Mouse (Mus musculus) heart, embryonic 11.5 days (tissue): ENCODE data around the gene 3830406C13Rik. TPM values are rescaled to one million over a fixed set of nuclear protein-coding genes. Genes with fewer than 3 reads are reported as not detected.
A peak's percentile ranks its signal among the peaks of the same experiment; 100 is the strongest.

Experiments used
- ATAC-seq: fragments of 200-750 bp; cut with Nextera tagmentation; replicated peaks from 2 replicates; pipeline ENCODE4 v1.8.0; 2017; ENCODE audit warnings: moderate library complexity; ENCODE audit not compliant: insufficient number of reproducible peaks, low FRiP score, low TSS enrichment
- H3K27ac ChIP-seq: fragments of 300-500 bp; sonication (generic); 2 replicates; pipeline ENCODE4 v1.5.1; 2014; ENCODE audit warnings: mild to moderate bottlenecking, low read depth, low read length
- H3K27me3 ChIP-seq: fragments of 300-500 bp; sonication (generic); 2 replicates; pipeline ENCODE4 v1.6.1; 2014; ENCODE audit warnings: mild to moderate bottlenecking, low read length, mixed read lengths; ENCODE audit not compliant: control insufficient read depth, insufficient read depth
- H3K36me3 ChIP-seq: fragments of 300-500 bp; sonication (generic); 2 replicates; pipeline ENCODE4 v1.6.1; 2014; ENCODE audit warnings: mild to moderate bottlenecking, low read length, moderate library complexity, mixed read lengths; ENCODE audit not compliant: control insufficient read depth, insufficient read depth
- H3K4me1 ChIP-seq: fragments of 300-500 bp; sonication (generic); 2 replicates; pipeline ENCODE4 v1.6.1; 2014; ENCODE audit warnings: low read length; ENCODE audit not compliant: control insufficient read depth, insufficient read depth
- H3K4me2 ChIP-seq: fragments of 300-500 bp; sonication (generic); 2 replicates; pipeline ENCODE4 v1.6.1; 2014; ENCODE audit warnings: mild to moderate bottlenecking, moderate library complexity
- H3K4me3 ChIP-seq: fragments of 300-500 bp; sonication (generic); 2 replicates; pipeline ENCODE4 v1.5.1; 2014; ENCODE audit warnings: low read depth, low read length
- H3K9ac ChIP-seq: fragments of 300-500 bp; sonication (generic); 2 replicates; pipeline ENCODE4 v1.6.1; 2014; ENCODE audit warnings: mild to moderate bottlenecking, low read depth, low read length, moderate library complexity
- H3K9me3 ChIP-seq: fragments of 300-500 bp; sonication (generic); replicated peaks from 2 replicates; pipeline ENCODE4 v1.6.1; 2016; ENCODE audit warnings: low read length; ENCODE audit not compliant: control insufficient read depth
- WGBS: fragments of 180-500 bp; shearing (Covaris S2); extraction: QIAGEN DNeasy Blood & Tissue Kit; methylation state at CpG from one replicate; pipeline ENCODE4 v1.1.7; 2014; ENCODE audit not compliant: insufficient replicate concordance; 5-methylcytosine and 5-hydroxymethylcytosine counted together
- polyA plus RNA-seq: library from polyadenylated mRNA; unstranded; fragments of >200 nt; fragmentation: Nextera tagmentation; extraction: Ambion mirVana; gene quantifications from 2 replicates; pipeline ENCODE4 v1.2.1, GENCODE M21; 2014

The 3830406C13Rik gene
- polyA plus RNA-seq, 1 experiment from 2014 or later = 25.4 TPM

GRCm38 (mm10) chr14:12300677-12301076 lies 16.7 kb downstream of the 3830406C13Rik start:
- Histone ChIP-seq H3K27ac (no peak overlapping the region), H3K4me2 (no peak overlapping the region), H3K36me3 (peaks cover 6% of the 10 kb centered on the region; the same call in 1 of the 2 replicates), H3K4me3 (no peak overlapping the region), H3K9ac (no peak overlapping the region), H3K4me1 (no peaks in the 10 kb centered on the region), H3K27me3 (no peaks in the 10 kb centered on the region), H3K9me3 (no peaks in the 10 kb centered on the region)
- no peak for ATAC-seq
- 67% methylated on average over 3 of the region's 3 CpGs for WGBS

DNA sequence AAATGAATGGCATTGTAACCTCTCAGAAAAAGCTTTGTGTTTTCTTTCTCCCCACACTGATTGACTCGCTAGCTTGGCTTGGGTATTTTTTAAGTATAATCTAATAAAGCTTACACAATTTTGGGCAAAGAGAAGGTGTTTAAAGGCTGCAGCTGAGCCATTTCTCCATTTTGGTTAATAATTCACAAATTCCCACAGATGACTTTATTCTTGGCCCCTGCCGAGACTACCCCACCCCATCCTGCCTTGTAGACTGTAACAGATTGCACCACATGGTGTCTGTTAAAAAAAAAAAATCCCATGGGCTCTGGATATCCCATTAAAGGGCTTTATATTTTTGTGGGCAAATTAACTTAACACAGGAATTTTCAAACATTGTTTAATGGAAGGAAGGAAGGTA lies 19.1 kb downstream of the 3830406C13Rik start:
- H3K4me1 ChIP-seq = no peaks in the 10 kb centered on the region
- WGBS = 79% methylated on average over 2 of the region's 2 CpGs
- H3K9ac ChIP-seq = no peak overlapping the region
- no peak overlapping the region for H3K27ac ChIP-seq
- H3K27me3 ChIP-seq = no peaks in the 10 kb centered on the region
- H3K9me3 ChIP-seq = no peaks in the 10 kb centered on the region
- no peak overlapping the region for H3K4me2 ChIP-seq
- no peak overlapping the region for H3K4me3 ChIP-seq
- ATAC-seq = no peak
- H3K36me3 ChIP-seq = peaks cover 6% of the 10 kb centered on the region; the same call in 1 of the 2 replicates

GRCm38 (mm10) chr14:12333622-12334021 lies 49.6 kb downstream of the 3830406C13Rik start:
- H3K4me1 ChIP-seq = no peaks in the 10 kb centered on the region
- no peak overlapping the region for H3K4me3 ChIP-seq
- no peak overlapping the region for H3K27ac ChIP-seq
- no peak for ATAC-seq
- WGBS = 69% methylated on average over 7 of the region's 7 CpGs
- H3K4me2 ChIP-seq = no peak overlapping the region
- no peaks in the 10 kb centered on the region for H3K36me3 ChIP-seq
- no peak overlapping the region for H3K9ac ChIP-seq
- H3K9me3 ChIP-seq = no peaks in the 10 kb centered on the region
- peaks cover 40% of the 10 kb centered on the region for H3K27me3 ChIP-seq

- ATAC-seq = no peak
- WGBS = 40% methylated on average over 7 of the region's 7 CpGs
- Histone ChIP-seq H3K9ac (no peak overlapping the region), H3K36me3 (no peaks in the 10 kb centered on the region), H3K27ac (no peak overlapping the region), H3K9me3 (no peaks in the 10 kb centered on the region), H3K27me3 (peaks cover 52% of the 10 kb centered on the region), H3K4me1 (no peaks in the 10 kb centered on the region), H3K4me3 (no peak overlapping the region), H3K4me2 (no peak overlapping the region)
Observed at GRCm38 (mm10) chr14:12334925-12335324, 51.0 kb downstream of the 3830406C13Rik start.

DNA sequence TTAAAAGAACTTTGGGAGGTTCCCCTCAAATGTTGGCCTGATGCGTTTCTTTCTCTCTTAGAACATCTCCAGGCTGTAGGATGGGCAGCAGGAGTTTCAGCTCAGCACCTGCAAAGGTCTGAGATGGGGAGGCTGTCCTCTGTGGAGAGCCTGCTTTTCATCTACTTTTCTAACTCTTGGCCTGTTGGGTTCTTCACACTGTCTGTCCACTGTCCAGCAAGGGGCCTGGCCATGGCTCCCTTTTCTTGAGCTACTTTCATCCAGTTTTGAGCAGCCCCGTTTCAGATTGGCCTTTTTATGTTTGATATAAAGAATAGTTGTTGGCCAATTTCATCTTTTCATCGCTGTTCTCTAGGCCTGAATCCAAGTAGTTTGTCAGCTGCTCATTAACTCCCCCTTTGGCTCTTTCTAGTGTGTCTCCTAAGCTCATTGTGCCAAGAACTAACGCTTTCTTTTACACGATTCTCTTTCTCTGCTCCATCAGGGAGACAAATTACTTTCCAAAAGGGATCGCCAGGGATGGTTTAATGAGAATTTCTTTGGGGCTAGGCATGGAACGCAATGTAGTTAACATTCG lies 53.5 kb downstream of the 3830406C13Rik start:
- Histone ChIP-seq H3K4me1 (peaks cover 5% of the 10 kb centered on the region; the same call in 1 of the 2 replicates), H3K27me3 (peaks cover 76% of the 10 kb centered on the region), H3K36me3 (no peaks in the 10 kb centered on the region), H3K4me2 (no peak overlapping the region), H3K27ac (no peak overlapping the region), H3K4me3 (no peak overlapping the region), H3K9ac (no peak overlapping the region), H3K9me3 (no peaks in the 10 kb centered on the region)
- 9% methylated on average over 8 of the region's 8 CpGs for WGBS
- no peak for ATAC-seq

GRCm38 (mm10) chr14:12337998-12338809 lies 54.2 kb downstream of the 3830406C13Rik start:
- Histone ChIP-seq H3K27ac (no peak overlapping the region), H3K4me3 (no peak overlapping the region), H3K9ac (no peak overlapping the region), H3K27me3 (peaks cover 83% of the 10 kb centered on the region), H3K9me3 (no peaks in the 10 kb centered on the region), H3K4me1 (peaks cover 5% of the 10 kb centered on the region; the same call in 1 of the 2 replicates), H3K36me3 (no peaks in the 10 kb centered on the region), H3K4me2 (no peak overlapping the region)
- WGBS = 5% methylated on average over 16 of the region's 16 CpGs
- no peak for ATAC-seq

GRCm38 (mm10) chr14:12338811-12339565 lies 55.0 kb downstream of the 3830406C13Rik start:
- peaks cover 91% of the 10 kb centered on the region for H3K27me3 ChIP-seq
- no peak for ATAC-seq
- WGBS = 3% methylated on average over 10 of the region's 10 CpGs
- no peaks in the 10 kb centered on the region for H3K36me3 ChIP-seq
- no peak overlapping the region for H3K4me3 ChIP-seq
- no peaks in the 10 kb centered on the region for H3K9me3 ChIP-seq
- no peak overlapping the region for H3K27ac ChIP-seq
- peaks cover 5% of the 10 kb centered on the region; the same call in 1 of the 2 replicates for H3K4me1 ChIP-seq
- H3K9ac ChIP-seq = no peak overlapping the region
- no peak overlapping the region for H3K4me2 ChIP-seq

DNA sequence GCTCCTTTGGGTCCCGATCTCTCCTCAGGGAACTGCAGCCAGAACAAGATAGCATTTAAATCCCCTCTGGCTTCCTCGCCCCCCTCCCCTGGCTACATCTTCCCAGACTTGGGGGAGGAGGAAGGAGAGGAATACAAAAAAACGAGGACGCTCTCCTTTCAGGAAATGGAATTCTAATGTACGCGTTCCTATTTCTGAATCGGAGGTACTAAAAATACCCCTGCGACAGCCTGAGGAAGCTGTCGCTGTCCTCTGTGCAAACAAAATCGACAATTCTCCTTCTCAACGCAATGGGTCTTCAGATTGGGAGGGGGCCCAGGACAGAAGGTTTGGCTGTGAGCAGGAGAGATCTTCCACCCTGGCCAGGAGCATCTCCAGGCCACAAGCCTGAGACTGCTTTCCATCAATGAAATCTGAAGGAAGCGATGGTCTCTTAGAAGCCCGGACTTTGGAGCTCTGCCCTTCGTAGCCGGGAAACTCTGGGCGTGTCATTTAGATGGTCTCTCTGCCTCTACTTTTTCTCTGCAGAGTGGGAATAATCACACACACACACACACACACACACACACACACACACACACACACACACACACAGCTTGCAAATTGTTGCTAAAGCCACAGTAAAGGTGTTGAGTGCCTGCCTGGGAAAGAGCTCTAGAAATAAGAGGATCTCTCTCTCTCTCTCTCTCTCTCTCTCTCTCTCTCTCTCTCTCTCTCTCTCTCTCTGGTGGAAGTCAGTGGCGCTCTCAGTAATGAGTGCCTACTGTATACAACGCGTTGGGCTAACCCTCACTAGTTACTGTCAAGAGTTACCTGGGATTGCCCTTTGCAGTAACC lies 56.5 kb downstream of the 3830406C13Rik start:
- H3K27me3 ChIP-seq = peaks cover 94% of the 10 kb centered on the region
- H3K9me3 ChIP-seq = no peaks in the 10 kb centered on the region
- H3K4me1 ChIP-seq = peaks cover 9% of the 10 kb centered on the region; the same call in 1 of the 2 replicates
- no peak overlapping the region for H3K9ac ChIP-seq
- no peak overlapping the region for H3K27ac ChIP-seq
- no peak for ATAC-seq
- H3K4me3 ChIP-seq = peak overlapping the region; percentile 5; the same call in 1 of the 2 replicates
- H3K36me3 ChIP-seq = no peaks in the 10 kb centered on the region
- peak overlapping the region; percentile 25 for H3K4me2 ChIP-seq
- WGBS = under 1% methylated on average over 19 of the region's 19 CpGs
